Mouse (Mus musculus) adipose tissue, adult 10 weeks (tissue): ENCODE measurements around the gene Gm6592. TPM values are rescaled to one million over a fixed set of nuclear protein-coding genes. Genes with fewer than 3 reads are reported as not detected.

Source experiments
- polyA plus RNA-seq: library from polyadenylated mRNA; stranded (reverse); fragments of 350-450 nt; fragmentation: Illumina TruSeq; extraction: RNeasy Lipid Tissue Mini Kit (QIAGEN cat#74804); gene quantifications from one replicate; pipeline ENCODE4 v1.2.3, GENCODE M21; 2014; ENCODE audit warnings: low read depth, low replicate concordance

The Gm6592 gene
- not detected for polyA plus RNA-seq

GRCm38 (mm10) chrX:8843694-8844093 is at the start of gene Gm6592:
Gene Gm6592, plus strand, starts transcription at chrX:8843994.

GRCm38 (mm10) chrX:8803391-8803790 is 40.4 kb upstream of the Gm6592 start, which contains the start of gene Ssxb5:
Gene Ssxb5, plus strand, starts transcription at chrX:8803691.

GRCm38 (mm10) chrX:8873953-8874352 is 30.2 kb downstream of the Gm6592 start, which contains the start of gene Gm5751:
Gene Gm5751, plus strand, starts transcription at chrX:8874253.

GRCm38 (mm10) chrX:8892343-8893155 is 48.8 kb downstream of the Gm6592 start, which contains the start of gene B630019K06Rik:
Gene B630019K06Rik, plus strand, starts transcription at chrX:8892382.

Other genes with a start within 250 kb of the Gm6592 start
- not detected for gene Ssxb8, start 153.2 kb upstream of the Gm6592 start, polyA plus RNA-seq
- gene Ssx9, start 95.6 kb upstream of the Gm6592 start, polyA plus RNA-seq = not detected
- gene Ssxb5, start 40.3 kb upstream of the Gm6592 start, polyA plus RNA-seq = not detected
- gene Gm5751, start 30.3 kb downstream of the Gm6592 start, polyA plus RNA-seq = not detected
- gene B630019K06Rik, start 48.4 kb downstream of the Gm6592 start, polyA plus RNA-seq = 2.0 TPM
- not detected for gene Fthl17b, start 119.0 kb downstream of the Gm6592 start, polyA plus RNA-seq
- not detected for gene Fthl17c, start 132.6 kb downstream of the Gm6592 start, polyA plus RNA-seq
- not detected for gene Fthl17d, start 142.8 kb downstream of the Gm6592 start, polyA plus RNA-seq
- gene Fthl17e, start 189.5 kb downstream of the Gm6592 start, polyA plus RNA-seq = not detected
- not detected for gene Fthl17f, start 219.0 kb downstream of the Gm6592 start, polyA plus RNA-seq